Mouse (Mus musculus): ENCODE data around the gene Nrxn2. TPM values are rescaled to one million over a fixed set of nuclear protein-coding genes. Genes with fewer than 3 reads are reported as not detected.

Nrxn2 gene
- polyA plus RNA-seq, 1 experiment from 2014 or later, result 2.5 TPM

- no peak for ATAC-seq (ENCODE audit: insufficient number of reproducible peaks, insufficient read depth, low FRiP score, low read depth)
- no peak overlapping the region for H3K27ac ChIP-seq (ENCODE audit: low read length)
- peaks cover 5% of the 10 kb centered on the region; the same call in 1 of the 2 replicates for H3K4me1 ChIP-seq (ENCODE audit: control insufficient read depth, insufficient read depth, low read length)
- no peaks in the 10 kb centered on the region for H3K9me3 ChIP-seq (ENCODE audit: control insufficient read depth, low read depth, low read length)
- 69% methylated on average over 2 of the region's 2 CpGs for WGBS
- no peaks in the 10 kb centered on the region for H3K36me3 ChIP-seq (ENCODE audit: control insufficient read depth, insufficient read depth, low read length)
- no peak overlapping the region for H3K9ac ChIP-seq (replicated peaks; ENCODE audit: low read depth, low read length)
- H3K4me2 ChIP-seq (replicated peaks; ENCODE audit: low read depth, low read length), result no peak overlapping the region
- peaks cover 7% of the 10 kb centered on the region; the same call in 1 of the 2 replicates for H3K27me3 ChIP-seq (ENCODE audit: control insufficient read depth, insufficient read depth, low read length)
- H3K4me3 ChIP-seq (ENCODE audit: low read depth, low read length), result no peak overlapping the region
Observed at GRCm38 (mm10) chr19:6510546-6510945, 92.0 kb downstream of the Nrxn2 start.

- H3K4me3 ChIP-seq (ENCODE audit: low read depth, low read length), result no peak overlapping the region
- no peak for ATAC-seq (ENCODE audit: insufficient number of reproducible peaks, insufficient read depth, low FRiP score, low read depth)
- H3K27me3 ChIP-seq (ENCODE audit: control insufficient read depth, insufficient read depth, low read length), result no peaks in the 10 kb centered on the region
- no peaks in the 10 kb centered on the region for H3K9me3 ChIP-seq (ENCODE audit: control insufficient read depth, low read depth, low read length)
- 8% methylated on average over 15 of the region's 15 CpGs for WGBS
- no peak overlapping the region for H3K4me2 ChIP-seq (replicated peaks; ENCODE audit: low read depth, low read length)
- H3K4me1 ChIP-seq (ENCODE audit: control insufficient read depth, insufficient read depth, low read length), result peaks cover 5% of the 10 kb centered on the region; the same call in 1 of the 2 replicates
- H3K36me3 ChIP-seq (ENCODE audit: control insufficient read depth, insufficient read depth, low read length), result no peaks in the 10 kb centered on the region
- H3K9ac ChIP-seq (replicated peaks; ENCODE audit: low read depth, low read length), result no peak overlapping the region
- H3K27ac ChIP-seq (ENCODE audit: low read length), result no peak overlapping the region
Observed at GRCm38 (mm10) chr19:6513389-6514139, 95.0 kb downstream of the Nrxn2 start.

- Histone ChIP-seq H3K36me3 (ENCODE audit: control insufficient read depth, insufficient read depth, low read length) (no peaks in the 10 kb centered on the region), H3K27me3 (ENCODE audit: control insufficient read depth, insufficient read depth, low read length) (no peaks in the 10 kb centered on the region), H3K9ac (replicated peaks; ENCODE audit: low read depth, low read length) (no peak overlapping the region), H3K4me3 (ENCODE audit: low read depth, low read length) (no peak overlapping the region), H3K4me2 (replicated peaks; ENCODE audit: low read depth, low read length) (no peak overlapping the region), H3K4me1 (ENCODE audit: control insufficient read depth, insufficient read depth, low read length) (peaks cover 5% of the 10 kb centered on the region; the same call in 1 of the 2 replicates), H3K9me3 (ENCODE audit: control insufficient read depth, low read depth, low read length) (no peaks in the 10 kb centered on the region), H3K27ac (ENCODE audit: low read length) (no peak overlapping the region)
- no peak for ATAC-seq (ENCODE audit: insufficient number of reproducible peaks, insufficient read depth, low FRiP score, low read depth)
- 64% methylated on average over 6 of the region's 6 CpGs for whole genome bisulfite sequencing
Observed at GRCm38 (mm10) chr19:6514940-6515339, 96.4 kb downstream of the Nrxn2 start.

GRCm38 (mm10) chr19:6515448-6515847 is 96.9 kb downstream of the Nrxn2 start:
- Histone ChIP-seq H3K36me3 (ENCODE audit: control insufficient read depth, insufficient read depth, low read length) (no peaks in the 10 kb centered on the region), H3K4me3 (ENCODE audit: low read depth, low read length) (no peak overlapping the region), H3K4me1 (ENCODE audit: control insufficient read depth, insufficient read depth, low read length) (peaks cover 5% of the 10 kb centered on the region; the same call in 1 of the 2 replicates), H3K9ac (replicated peaks; ENCODE audit: low read depth, low read length) (no peak overlapping the region), H3K27ac (ENCODE audit: low read length) (no peak overlapping the region), H3K9me3 (ENCODE audit: control insufficient read depth, low read depth, low read length) (no peaks in the 10 kb centered on the region), H3K27me3 (ENCODE audit: control insufficient read depth, insufficient read depth, low read length) (no peaks in the 10 kb centered on the region), H3K4me2 (replicated peaks; ENCODE audit: low read depth, low read length) (no peak overlapping the region)
- no peak for ATAC-seq (ENCODE audit: insufficient number of reproducible peaks, insufficient read depth, low FRiP score, low read depth)
- 66% methylated on average over 5 of the region's 5 CpGs for WGBS

- no peaks in the 10 kb centered on the region for H3K36me3 ChIP-seq (ENCODE audit: control insufficient read depth, insufficient read depth, low read length)
- ATAC-seq (ENCODE audit: insufficient number of reproducible peaks, insufficient read depth, low FRiP score, low read depth), result no peak
- no peak overlapping the region for H3K9ac ChIP-seq (replicated peaks; ENCODE audit: low read depth, low read length)
- WGBS, result 60% methylated on average over 8 of the region's 8 CpGs
- no peak overlapping the region for H3K4me3 ChIP-seq (ENCODE audit: low read depth, low read length)
- H3K27ac ChIP-seq (ENCODE audit: low read length), result no peak overlapping the region
- H3K4me1 ChIP-seq (ENCODE audit: control insufficient read depth, insufficient read depth, low read length), result peaks cover 5% of the 10 kb centered on the region; the same call in 1 of the 2 replicates
- H3K27me3 ChIP-seq (ENCODE audit: control insufficient read depth, insufficient read depth, low read length), result no peaks in the 10 kb centered on the region
- H3K4me2 ChIP-seq (replicated peaks; ENCODE audit: low read depth, low read length), result no peak overlapping the region
- no peaks in the 10 kb centered on the region for H3K9me3 ChIP-seq (ENCODE audit: control insufficient read depth, low read depth, low read length)
Observed at GRCm38 (mm10) chr19:6516153-6516552, 97.6 kb downstream of the Nrxn2 start.

GRCm38 (mm10) chr19:6518601-6519000 is 100.1 kb downstream of the Nrxn2 start:
- H3K9me3 ChIP-seq (ENCODE audit: control insufficient read depth, low read depth, low read length), result no peaks in the 10 kb centered on the region
- H3K27ac ChIP-seq (ENCODE audit: low read length), result no peak overlapping the region
- no peaks in the 10 kb centered on the region for H3K4me1 ChIP-seq (ENCODE audit: control insufficient read depth, insufficient read depth, low read length)
- no peak for ATAC-seq (ENCODE audit: insufficient number of reproducible peaks, insufficient read depth, low FRiP score, low read depth)
- no peaks in the 10 kb centered on the region for H3K27me3 ChIP-seq (ENCODE audit: control insufficient read depth, insufficient read depth, low read length)
- H3K9ac ChIP-seq (replicated peaks; ENCODE audit: low read depth, low read length), result no peak overlapping the region
- H3K4me3 ChIP-seq (ENCODE audit: low read depth, low read length), result no peak overlapping the region
- H3K36me3 ChIP-seq (ENCODE audit: control insufficient read depth, insufficient read depth, low read length), result no peaks in the 10 kb centered on the region
- 50% methylated on average over 5 of the region's 5 CpGs for WGBS
- H3K4me2 ChIP-seq (replicated peaks; ENCODE audit: low read depth, low read length), result no peak overlapping the region

GRCm38 (mm10) chr19:6519483-6519882 is 101.0 kb downstream of the Nrxn2 start:
- no peaks in the 10 kb centered on the region for H3K4me1 ChIP-seq (ENCODE audit: control insufficient read depth, insufficient read depth, low read length)
- no peak overlapping the region for H3K4me3 ChIP-seq (ENCODE audit: low read depth, low read length)
- H3K27me3 ChIP-seq (ENCODE audit: control insufficient read depth, insufficient read depth, low read length), result no peaks in the 10 kb centered on the region
- no peaks in the 10 kb centered on the region for H3K9me3 ChIP-seq (ENCODE audit: control insufficient read depth, low read depth, low read length)
- no peak overlapping the region for H3K27ac ChIP-seq (ENCODE audit: low read length)
- H3K9ac ChIP-seq (replicated peaks; ENCODE audit: low read depth, low read length), result no peak overlapping the region
- ATAC-seq (ENCODE audit: insufficient number of reproducible peaks, insufficient read depth, low FRiP score, low read depth), result no peak
- no peak overlapping the region for H3K4me2 ChIP-seq (replicated peaks; ENCODE audit: low read depth, low read length)
- 62% methylated on average over 2 of the region's 2 CpGs for WGBS
- H3K36me3 ChIP-seq (ENCODE audit: control insufficient read depth, insufficient read depth, low read length), result no peaks in the 10 kb centered on the region

- Histone ChIP-seq H3K36me3 (ENCODE audit: control insufficient read depth, insufficient read depth, low read length) (no peaks in the 10 kb centered on the region), H3K4me3 (ENCODE audit: low read depth, low read length) (no peak overlapping the region), H3K9me3 (ENCODE audit: control insufficient read depth, low read depth, low read length) (no peaks in the 10 kb centered on the region), H3K27me3 (ENCODE audit: control insufficient read depth, insufficient read depth, low read length) (no peaks in the 10 kb centered on the region), H3K4me1 (ENCODE audit: control insufficient read depth, insufficient read depth, low read length) (no peaks in the 10 kb centered on the region), H3K4me2 (replicated peaks; ENCODE audit: low read depth, low read length) (no peak overlapping the region), H3K9ac (replicated peaks; ENCODE audit: low read depth, low read length) (no peak overlapping the region), H3K27ac (ENCODE audit: low read length) (no peak overlapping the region)
- ATAC-seq (ENCODE audit: insufficient number of reproducible peaks, insufficient read depth, low FRiP score, low read depth), result no peak
- 64% methylated on average over 3 of the region's 3 CpGs for WGBS
Observed at GRCm38 (mm10) chr19:6521630-6522029, 103.1 kb downstream of the Nrxn2 start.

- no peak overlapping the region for H3K27ac ChIP-seq (ENCODE audit: low read length)
- no peak for ATAC-seq (ENCODE audit: insufficient number of reproducible peaks, insufficient read depth, low FRiP score, low read depth)
- no peaks in the 10 kb centered on the region for H3K9me3 ChIP-seq (ENCODE audit: control insufficient read depth, low read depth, low read length)
- H3K4me3 ChIP-seq (ENCODE audit: low read depth, low read length), result no peak overlapping the region
- H3K4me2 ChIP-seq (replicated peaks; ENCODE audit: low read depth, low read length), result no peak overlapping the region
- no peaks in the 10 kb centered on the region for H3K4me1 ChIP-seq (ENCODE audit: control insufficient read depth, insufficient read depth, low read length)
- H3K27me3 ChIP-seq (ENCODE audit: control insufficient read depth, insufficient read depth, low read length), result no peaks in the 10 kb centered on the region
- WGBS, result 87% methylated on average over 14 of the region's 14 CpGs
- H3K36me3 ChIP-seq (ENCODE audit: control insufficient read depth, insufficient read depth, low read length), result no peaks in the 10 kb centered on the region
- H3K9ac ChIP-seq (replicated peaks; ENCODE audit: low read depth, low read length), result no peak overlapping the region
Observed at GRCm38 (mm10) chr19:6522289-6522688, 103.8 kb downstream of the Nrxn2 start.

Data from stomach, embryonic 14.5 days (tissue).